Mouse (Mus musculus) left cerebral cortex, postnatal 10 days (tissue): ENCODE measurements around the gene Slc16a10. TPM values are rescaled to one million over a fixed set of nuclear protein-coding genes. Genes with fewer than 3 reads are reported as not detected.

Source experiments
- DNase-seq, 2 experiments: peaks; one replicate each; pipeline ENCODE4 v3.0.0; 2021 to 2022; ENCODE audit warnings: low spot score in 2 of 2, mixed read lengths in 1 of 2; ENCODE audit errors: extremely low spot score in 1 of 2
- intact Hi-C: fragments of 180-260 bp; cut with DNase I; formaldehyde crosslinking; loops from one replicate; pipeline ENCODE4 v1.15.1; 2025
- total RNA-seq, 2 experiments: library from RNA; stranded (reverse); gene quantifications; 2 replicates each; pipeline ENCODE4 v1.2.3; 2021

Slc16a10 gene
- total RNA-seq, 2 experiments from 2014 or later, result 2.7 to 2.8 TPM

GRCm38 (mm10) chr10:40007953-40008352 lies 134.1 kb downstream of the Slc16a10 start:
- DNase-seq, result no peak
- intact Hi-C loops, result no loop called here

GRCm38 (mm10) chr10:40006963-40007362 lies 135.1 kb downstream of the Slc16a10 start:
- intact Hi-C loops, result no loop called here
- DNase-seq, result no peak

- no peak for DNase-seq
- intact Hi-C loops, result no loop called here
These were observed 141.3 kb downstream of the Slc16a10 start for GRCm38 (mm10) chr10:40000746-40001145.

- intact Hi-C loops, result no loop called here
- DNase-seq, result no peak
These were observed 150.9 kb downstream of the Slc16a10 start for GRCm38 (mm10) chr10:39991155-39991554.

GRCm38 (mm10) chr10:39986466-39986865 lies 155.6 kb downstream of the Slc16a10 start, which contains the start of gene Mfsd4b5:
Mfsd4b5 (minus strand) TSS chr10:39986646.
- no peak for DNase-seq
- intact Hi-C loops, result no loop called here

Other genes starting within 250 kb of the Slc16a10 start
- gene Mfsd4b4, start 243.0 kb downstream of the Slc16a10 start, total RNA-seq, result 1 to 10 TPM; 7.6 to 8.7 TPM
- under 1 TPM; 0.19 to 0.20 TPM for gene Mfsd4b2, start 215.3 kb downstream of the Slc16a10 start, total RNA-seq
- under 1 TPM in 1 of 2 experiments, not detected in 1; 0.30 TPM for gene Mfsd4b3, start 182.1 kb downstream of the Slc16a10 start, total RNA-seq
- gene Mfsd4b5, start 155.6 kb downstream of the Slc16a10 start, total RNA-seq, result under 1 TPM; 0.17 to 0.53 TPM
- gene Mfsd4b1, start 117.0 kb downstream of the Slc16a10 start, total RNA-seq, result under 1 TPM in 1 of 2 experiments, not detected in 1; 0.28 TPM
- gene Rpf2, start 104.8 kb upstream of the Slc16a10 start, total RNA-seq, result 10 to 100 TPM; 25.9 to 30.9 TPM
- 10 to 100 TPM; 25.1 to 28.8 TPM for gene Gtf3c6, start 115.8 kb upstream of the Slc16a10 start, total RNA-seq
- 10 to 100 TPM; 47.5 to 50.0 TPM for gene Amd1, start 159.9 kb upstream of the Slc16a10 start, total RNA-seq
- 10 to 100 TPM; 44.0 to 46.7 TPM for gene Cdk19, start 197.3 kb upstream of the Slc16a10 start, total RNA-seq